Mouse (Mus musculus) ES-Bruce4 (cell line): Measurements from ENCODE around the gene Asb6. TPM values are rescaled to one million over a fixed set of nuclear protein-coding genes. Genes with fewer than 3 reads are reported as not detected.

Experiments
- H3K27ac ChIP-seq: 2 replicates; pipeline ENCODE4 v1.5.1; 2012; ENCODE audit warnings: low read length, inconsistent platforms; ENCODE audit not compliant: insufficient read depth
- H3K27me3 ChIP-seq: 2 replicates; pipeline ENCODE4 v1.6.1; 2012; ENCODE audit warnings: mild to moderate bottlenecking, low read length, inconsistent platforms; ENCODE audit not compliant: control insufficient read depth, poor library complexity, insufficient read depth, severe bottlenecking
- H3K36me3 ChIP-seq: 2 replicates; pipeline ENCODE4 v1.6.1; 2012; ENCODE audit warnings: inconsistent platforms, mild to moderate bottlenecking, low read length, moderate library complexity; ENCODE audit not compliant: control insufficient read depth, poor library complexity, insufficient read depth, severe bottlenecking
- H3K4me1 ChIP-seq: one replicate; pipeline ENCODE4 v1.8.1; 2011; ENCODE audit warnings: low read length; ENCODE audit not compliant: control insufficient read depth, insufficient read depth
- H3K4me3 ChIP-seq: 2 replicates; pipeline ENCODE4 v1.5.1; 2011; ENCODE audit warnings: low read depth, mild to moderate bottlenecking, low read length
- H3K9ac ChIP-seq: 2 replicates; pipeline ENCODE4 v1.6.1; 2012; ENCODE audit warnings: low read depth, mild to moderate bottlenecking, inconsistent platforms; ENCODE audit not compliant: poor library complexity, severe bottlenecking
- H3K9me3 ChIP-seq: replicated peaks from 2 replicates; pipeline ENCODE4 v1.6.1; 2012; ENCODE audit warnings: mild to moderate bottlenecking, low read length, inconsistent platforms; ENCODE audit not compliant: control insufficient read depth, poor library complexity, insufficient read depth, severe bottlenecking
- CTCF ChIP-seq: IDR thresholded peaks from one replicate; pipeline ENCODE4 v1.8.1; 2011; ENCODE audit warnings: low read depth, low read length
- EP300 ChIP-seq: IDR thresholded peaks from 2 replicates; pipeline ENCODE4 v1.6.1; 2011; ENCODE audit warnings: low read depth, low read length; ENCODE audit not compliant: insufficient read depth
- POLR2A ChIP-seq: IDR thresholded peaks from one replicate; pipeline ENCODE4 v1.8.1; 2011; ENCODE audit warnings: low read length; ENCODE audit not compliant: insufficient read depth
- polyA plus RNA-seq: library from polyadenylated mRNA; stranded (reverse); fragments of >200 nt; gene quantifications from 2 replicates; pipeline ENCODE4 v1.2.4, GENCODE M21; 2011; ENCODE audit warnings: low read depth; ENCODE audit not compliant: missing spikeins, insufficient read depth, insufficient read length

The Asb6 gene
- polyA plus RNA-seq, 1 experiment: 18.4 TPM

DNA sequence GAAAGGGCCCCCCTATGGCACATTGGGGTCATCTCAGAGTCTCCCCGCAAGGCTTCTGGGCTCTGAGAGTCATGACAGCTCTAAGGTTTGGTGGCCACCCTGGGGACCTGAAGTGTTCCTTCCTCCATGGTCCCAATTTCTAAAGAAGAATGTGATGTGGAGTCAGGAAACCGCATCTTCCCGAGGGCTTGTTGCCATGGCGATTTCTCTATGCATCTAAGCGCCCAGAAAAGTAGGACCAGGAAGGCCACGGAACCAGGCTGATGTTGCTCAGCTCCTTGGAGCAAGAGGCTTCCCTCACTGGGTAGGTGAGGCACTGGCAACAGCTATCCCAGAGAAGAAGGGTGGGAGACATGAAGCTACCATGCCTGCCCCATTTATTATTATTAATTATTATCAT, 26.9 kb upstream of the Asb6 start:
- Histone ChIP-seq H3K27ac (no peak overlapping the region), H3K9ac (no peak overlapping the region), H3K27me3 (no peaks in the 10 kb centered on the region), H3K4me1 (no peaks in the 10 kb centered on the region), H3K4me3 (no peak overlapping the region), H3K36me3 (no peaks in the 10 kb centered on the region), H3K9me3 (no peaks in the 10 kb centered on the region)
- TF ChIP-seq POLR2A: no peak
- TF ChIP-seq EP300: no peak
- TF ChIP-seq CTCF: no peak

- TF ChIP-seq CTCF (no peak), EP300 (no peak), POLR2A (no peak)
- Histone ChIP-seq H3K27ac (no peak overlapping the region), H3K4me1 (no peaks in the 10 kb centered on the region), H3K4me3 (no peak overlapping the region), H3K9ac (no peak overlapping the region), H3K27me3 (no peaks in the 10 kb centered on the region), H3K36me3 (no peaks in the 10 kb centered on the region), H3K9me3 (no peaks in the 10 kb centered on the region)
These were observed 22.7 kb upstream of the Asb6 start for GRCm38 (mm10) chr2:30852771-30853313.

DNA sequence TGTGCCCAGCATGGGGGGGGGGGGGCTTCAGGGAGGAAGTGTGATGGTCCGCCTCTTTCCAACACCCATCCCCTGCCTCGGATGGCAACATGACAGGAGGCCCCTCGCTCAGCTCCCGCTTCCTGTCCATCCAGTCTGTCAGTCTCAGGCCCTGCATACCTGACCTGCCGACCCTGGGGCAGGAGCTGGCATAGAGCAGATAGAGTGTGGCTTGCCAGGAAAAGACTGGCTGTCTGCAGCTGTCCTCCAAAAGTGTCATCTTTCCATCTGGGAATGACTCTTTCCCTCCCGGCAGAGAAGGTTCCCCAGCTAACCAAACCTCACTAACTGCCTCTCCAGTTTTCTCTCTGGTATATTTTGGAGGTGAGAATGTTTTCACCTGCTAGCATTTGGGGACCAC, 20.4 kb upstream of the Asb6 start:
- Histone ChIP-seq H3K4me3 (no peak overlapping the region), H3K36me3 (no peaks in the 10 kb centered on the region), H3K27me3 (peaks cover under 1% of the 10 kb centered on the region; the same call in 1 of the 2 replicates), H3K4me1 (peaks cover 4% of the 10 kb centered on the region), H3K9me3 (no peaks in the 10 kb centered on the region), H3K27ac (no peak overlapping the region), H3K9ac (no peak overlapping the region)
- no peak for TF ChIP-seq EP300
- TF ChIP-seq POLR2A: no peak
- no peak for TF ChIP-seq CTCF

GRCm38 (mm10) chr2:30848184-30848583, 18.1 kb upstream of the Asb6 start:
- H3K27ac ChIP-seq: no peak overlapping the region
- peaks cover 4% of the 10 kb centered on the region for H3K4me1 ChIP-seq
- TF ChIP-seq EP300 (no peak), CTCF (no peak), POLR2A (no peak)

DNA sequence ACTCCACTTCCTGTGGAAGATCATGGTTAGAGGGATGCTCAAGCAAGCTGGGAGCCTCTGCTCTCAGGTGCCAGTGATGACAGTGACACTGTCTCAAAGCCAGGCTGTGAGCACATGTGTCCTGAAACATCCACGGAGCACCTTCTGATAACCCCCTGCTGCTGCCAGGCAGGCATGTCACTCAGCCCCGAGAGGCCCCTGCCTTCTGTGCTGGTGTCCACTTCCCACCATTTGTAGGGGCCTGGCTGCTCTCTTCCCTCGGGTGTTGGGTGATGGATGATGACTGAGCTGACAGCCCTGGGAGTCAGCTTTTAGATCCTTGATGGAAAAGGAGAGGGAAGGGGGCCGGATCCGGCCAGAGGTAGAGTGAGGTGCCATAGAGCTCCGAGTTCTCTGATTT, 16.6 kb upstream of the Asb6 start:
- no peak overlapping the region for H3K27ac ChIP-seq
- H3K4me1 ChIP-seq: peaks cover 4% of the 10 kb centered on the region
- TF ChIP-seq EP300 (no peak), POLR2A (no peak), CTCF (no peak)
- no peaks in the 10 kb centered on the region for H3K9me3 ChIP-seq
- H3K4me3 ChIP-seq: no peak overlapping the region
- no peak overlapping the region for H3K9ac ChIP-seq
- peaks cover 9% of the 10 kb centered on the region for H3K27me3 ChIP-seq
- H3K36me3 ChIP-seq: no peaks in the 10 kb centered on the region

More at GRCm38 (mm10) chr2:30848184-30848583, 18.1 kb upstream of the Asb6 start:
- Histone ChIP-seq H3K36me3 (no peaks in the 10 kb centered on the region), H3K9me3 (no peaks in the 10 kb centered on the region), H3K27me3 (peaks cover 9% of the 10 kb centered on the region), H3K9ac (no peak overlapping the region), H3K4me3 (no peak overlapping the region)

DNA sequence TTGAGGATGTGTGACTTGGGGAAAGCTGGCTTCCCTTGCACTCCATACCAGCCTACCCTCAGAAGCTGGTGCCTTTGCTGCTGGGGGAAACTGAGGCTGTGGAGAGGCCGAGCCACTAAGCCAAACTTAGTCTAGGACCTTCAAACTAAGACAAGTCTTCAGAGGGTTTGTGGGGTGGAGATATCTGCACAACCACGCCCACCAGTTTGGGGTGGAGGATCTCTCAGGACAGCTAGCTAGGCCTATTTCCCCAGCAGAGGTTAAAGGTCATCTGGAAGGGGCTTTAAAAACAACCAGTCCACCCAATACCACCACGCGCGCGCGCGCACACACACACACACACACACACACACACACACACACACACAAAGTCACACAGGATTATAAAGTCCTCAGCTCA, 16.1 kb upstream of the Asb6 start:
- Histone ChIP-seq H3K27me3 (peaks cover 9% of the 10 kb centered on the region), H3K36me3 (no peaks in the 10 kb centered on the region), H3K4me1 (peaks cover 4% of the 10 kb centered on the region), H3K9ac (no peak overlapping the region; the same call in 1 of the 2 replicates), H3K4me3 (no peak overlapping the region), H3K27ac (no peak overlapping the region), H3K9me3 (no peaks in the 10 kb centered on the region)
- TF ChIP-seq EP300 (no peak), POLR2A (no peak), CTCF (no peak)
